Mouse (Mus musculus): ENCODE data around the gene Ptcd3. TPM values are rescaled to one million over a fixed set of nuclear protein-coding genes. Genes with fewer than 3 reads are reported as not detected.

The Ptcd3 gene
- polyA plus RNA-seq (2015; fragmentation: Nextera tagmentation; extraction: Ambion mirVana), result 43.7 and 72.6 TPM in 2 replicates

DNA sequence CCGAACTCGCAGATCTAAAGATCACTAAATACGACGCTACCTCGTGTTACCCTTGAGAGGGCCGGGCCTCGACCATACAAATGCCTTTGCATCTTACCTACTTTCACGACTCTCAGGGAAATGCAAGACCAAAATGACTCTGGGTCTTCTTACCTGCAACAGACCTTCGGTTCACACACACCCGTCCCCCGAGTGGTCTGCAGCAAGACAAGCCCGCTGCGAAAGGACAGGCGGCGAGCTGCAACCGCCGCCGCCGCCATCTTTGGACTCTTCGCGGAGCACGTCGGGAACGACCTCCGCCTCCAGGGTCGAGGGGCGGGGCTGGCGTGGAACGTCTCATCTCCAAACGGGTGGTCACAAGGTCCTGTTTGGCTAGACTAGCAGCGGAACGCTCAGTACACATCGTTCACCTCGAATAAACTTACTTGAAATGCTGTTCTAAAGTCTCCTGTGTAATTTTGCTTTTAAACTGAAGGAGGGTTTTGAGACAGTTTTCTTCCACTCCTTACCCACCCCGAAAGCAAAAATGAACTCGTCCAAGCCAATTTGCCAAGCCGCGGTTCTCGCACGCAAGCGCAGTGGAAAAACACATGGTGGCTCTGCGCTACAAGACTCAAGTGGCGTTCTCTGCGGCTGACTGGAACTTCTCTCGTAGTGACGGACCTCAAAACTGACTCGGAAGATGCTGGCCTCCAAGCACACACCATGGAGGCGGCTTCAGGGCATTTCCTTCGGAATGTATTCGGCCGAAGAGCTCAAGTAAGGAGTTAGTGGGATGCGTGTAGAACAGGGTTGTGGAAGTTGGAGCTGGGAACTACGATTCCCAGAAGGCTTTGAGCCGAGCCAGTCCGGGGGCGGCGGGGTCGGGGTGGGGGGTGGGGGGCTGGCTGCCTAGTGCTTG is at the start of gene Ptcd3, which contains the start of gene Polr1a:
TSS of gene Ptcd3 (minus strand) at position 270 of the 901 bp plus-strand sequence.
TSS of gene Polr1a (plus strand) at position 573 of the 901 bp plus-strand sequence.

DNA sequence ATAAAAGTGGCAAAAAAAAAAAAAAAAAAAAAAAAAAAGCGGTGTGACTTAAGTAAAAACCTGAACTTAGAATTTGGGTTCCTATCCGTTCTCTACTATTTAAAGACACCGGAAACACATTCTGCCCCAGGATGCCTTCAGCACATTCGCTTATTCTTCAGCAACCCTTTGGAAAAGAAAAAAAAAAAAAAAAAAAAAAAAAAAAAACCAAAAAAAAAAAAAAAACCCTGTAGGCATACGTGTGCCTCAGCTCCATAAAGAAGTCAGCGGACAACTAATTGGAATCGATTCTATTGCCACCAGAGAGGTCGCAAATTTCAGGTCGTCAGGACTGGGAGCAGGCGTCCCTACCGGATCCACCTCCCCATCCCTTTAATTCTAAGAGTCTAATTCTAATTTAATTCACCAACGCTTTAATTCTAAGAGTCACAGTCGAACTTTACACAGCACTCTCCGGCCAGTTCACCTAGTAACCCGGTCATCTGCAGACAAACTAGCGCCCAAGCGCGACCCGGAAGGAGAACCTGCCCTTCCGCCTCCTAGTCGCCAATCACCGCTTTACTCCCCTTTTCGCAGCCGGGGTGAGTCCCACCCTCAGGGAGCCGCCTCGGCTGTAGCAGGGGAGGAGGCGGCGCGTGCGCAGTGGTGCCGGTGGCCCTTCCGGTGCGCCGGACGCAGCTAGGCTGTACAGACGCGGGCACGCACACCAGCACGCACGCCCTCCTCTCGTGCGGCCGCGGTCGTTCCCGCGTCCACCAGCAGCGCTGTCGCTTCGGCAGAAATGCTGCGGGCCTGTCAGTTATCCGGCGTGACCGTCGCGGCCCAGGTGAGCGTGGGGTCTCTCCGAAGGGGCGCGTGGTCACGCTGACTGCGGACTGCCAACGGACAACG is 77.6 kb downstream of the Ptcd3 start, which contains the start of gene Immt:
TSS of gene Immt (plus strand) at position 642 of the 891 bp plus-strand sequence.

Other genes with a start within 250 kb of the Ptcd3 start
- 21.3 and 41.4 TPM in 2 replicates for gene Reep1, start 201.2 kb downstream of the Ptcd3 start, polyA plus RNA-seq (2015; fragmentation: Nextera tagmentation; extraction: Ambion mirVana)
- gene Mrpl35, start 81.8 kb downstream of the Ptcd3 start, polyA plus RNA-seq (2015; fragmentation: Nextera tagmentation; extraction: Ambion mirVana), result 93.4 and 135 TPM in 2 replicates
- 93.2 and 179 TPM in 2 replicates for gene Immt, start 77.4 kb downstream of the Ptcd3 start, polyA plus RNA-seq (2015; fragmentation: Nextera tagmentation; extraction: Ambion mirVana)
- gene Polr1a, start 303 bp upstream of the Ptcd3 start, polyA plus RNA-seq (2015; fragmentation: Nextera tagmentation; extraction: Ambion mirVana), result 12.8 and 23.8 TPM in 2 replicates
- 60.5 and 126 TPM in 2 replicates for gene St3gal5, start 188.8 kb upstream of the Ptcd3 start, polyA plus RNA-seq (2015; fragmentation: Nextera tagmentation; extraction: Ambion mirVana)